Mouse (Mus musculus) neural tube, embryonic 12.5 days (tissue): Measurements from ENCODE around the gene Rhog. TPM values are rescaled to one million over a fixed set of nuclear protein-coding genes. Genes with fewer than 3 reads are reported as not detected.

ENCODE experiments used
- ATAC-seq: fragments of 200-750 bp; cut with Nextera tagmentation; 2 replicates; pipeline ENCODE4 v1.8.0; 2017; ENCODE audit warnings: low read depth, mild to moderate bottlenecking, moderate TSS enrichment, moderate library complexity; ENCODE audit not compliant: low FRiP score
- H3K27ac ChIP-seq: fragments of 300-500 bp; sonication (generic); 2 replicates; pipeline ENCODE4 v1.5.1; 2016
- H3K27me3 ChIP-seq: fragments of 300-500 bp; sonication (generic); replicated peaks from 2 replicates; pipeline ENCODE4 v1.6.1; 2016; ENCODE audit warnings: mild to moderate bottlenecking
- H3K36me3 ChIP-seq: fragments of 300-500 bp; sonication (generic); 2 replicates; pipeline ENCODE4 v1.6.1; 2016; ENCODE audit warnings: mild to moderate bottlenecking
- H3K4me1 ChIP-seq: fragments of 300-500 bp; sonication (generic); 2 replicates; pipeline ENCODE4 v1.6.1; 2016
- H3K4me2 ChIP-seq: fragments of 300-500 bp; sonication (generic); replicated peaks from 2 replicates; pipeline ENCODE4 v1.6.1; 2016; ENCODE audit warnings: mild to moderate bottlenecking
- H3K4me3 ChIP-seq: fragments of 300-500 bp; sonication (generic); 2 replicates; pipeline ENCODE4 v1.5.1; 2016
- H3K9ac ChIP-seq: fragments of 300-500 bp; sonication (generic); 2 replicates; pipeline ENCODE4 v1.6.1; 2016; ENCODE audit warnings: mild to moderate bottlenecking
- H3K9me3 ChIP-seq: fragments of 300-500 bp; sonication (generic); 2 replicates; pipeline ENCODE4 v1.6.1; 2016; ENCODE audit warnings: mild to moderate bottlenecking
- WGBS: fragments of 180-500 bp; shearing (Covaris S2); methylation state at CpG from one replicate; pipeline ENCODE4 v1.1.7; 2016; 5-methylcytosine and 5-hydroxymethylcytosine counted together
- polyA plus RNA-seq: library from polyadenylated mRNA; unstranded; fragments of >200 nt; fragmentation: Nextera tagmentation; extraction: Ambion mirVana; gene quantifications from 2 replicates; pipeline ENCODE4 v1.2.1, GENCODE M21; 2016

Rhog gene
- polyA plus RNA-seq, 1 experiment from 2014 or later: 28.2 TPM

- Histone ChIP-seq H3K4me2 (no peak overlapping the region), H3K27ac (no peak overlapping the region), H3K27me3 (no peaks in the 10 kb centered on the region), H3K9ac (no peak overlapping the region), H3K4me1 (peaks cover 4% of the 10 kb centered on the region), H3K4me3 (no peak overlapping the region), H3K9me3 (no peaks in the 10 kb centered on the region), H3K36me3 (no peaks in the 10 kb centered on the region)
- ATAC-seq: no peak
- WGBS: 91% methylated on average over 1 of the region's 1 CpGs
These were observed 50.2 kb downstream of the Rhog start for GRCm38 (mm10) chr7:102205646-102206045.

DNA sequence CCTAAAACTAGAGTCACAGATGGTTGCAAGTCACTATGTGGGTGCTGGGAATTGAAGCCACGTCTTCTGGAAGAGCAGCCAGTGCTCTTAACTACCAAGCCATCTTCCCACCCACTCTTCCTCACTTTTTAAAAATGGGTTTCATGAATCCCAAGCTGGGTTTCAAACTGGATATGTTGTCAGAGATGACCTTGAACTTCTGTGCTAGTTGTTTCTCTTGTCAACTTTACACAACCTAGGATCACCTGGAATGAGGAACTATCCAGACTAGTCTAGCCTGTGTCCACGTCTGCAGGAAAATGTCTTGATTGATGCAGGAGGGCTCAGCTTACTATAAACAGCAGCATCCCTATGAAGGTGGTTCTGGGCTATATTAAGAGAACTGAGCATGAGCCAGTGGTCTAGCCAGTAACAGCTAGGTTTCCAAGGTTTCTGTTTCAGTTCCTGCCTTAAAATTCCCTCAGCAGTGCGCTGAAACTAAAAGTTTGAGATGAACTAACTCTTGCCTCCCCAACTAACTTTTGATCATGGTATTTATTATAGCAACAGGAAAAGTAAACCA, 51.5 kb downstream of the Rhog start:
- no peaks in the 10 kb centered on the region for H3K9me3 ChIP-seq
- WGBS: 94% methylated on average over 3 of the region's 3 CpGs
- H3K27me3 ChIP-seq: no peaks in the 10 kb centered on the region
- peaks cover 4% of the 10 kb centered on the region for H3K4me1 ChIP-seq
- H3K4me3 ChIP-seq: no peak overlapping the region
- H3K36me3 ChIP-seq: no peaks in the 10 kb centered on the region
- no peak overlapping the region for H3K9ac ChIP-seq
- no peak overlapping the region for H3K4me2 ChIP-seq
- H3K27ac ChIP-seq: no peak overlapping the region
- ATAC-seq: no peak

GRCm38 (mm10) chr7:102200996-102201785, 54.7 kb downstream of the Rhog start:
- Histone ChIP-seq H3K27ac (no peak overlapping the region), H3K4me3 (no peak overlapping the region), H3K9me3 (no peaks in the 10 kb centered on the region), H3K9ac (no peak overlapping the region), H3K36me3 (no peaks in the 10 kb centered on the region), H3K4me1 (no peaks in the 10 kb centered on the region), H3K27me3 (no peaks in the 10 kb centered on the region), H3K4me2 (no peak overlapping the region)
- no peak for ATAC-seq

- no peak overlapping the region for H3K4me3 ChIP-seq
- no peak overlapping the region for H3K4me2 ChIP-seq
- no peak overlapping the region for H3K27ac ChIP-seq
- no peaks in the 10 kb centered on the region for H3K36me3 ChIP-seq
- H3K27me3 ChIP-seq: no peaks in the 10 kb centered on the region
- 85% methylated on average over 3 of the region's 3 CpGs for WGBS
- H3K4me1 ChIP-seq: no peaks in the 10 kb centered on the region
- no peak overlapping the region for H3K9ac ChIP-seq
- ATAC-seq: no peak
- H3K9me3 ChIP-seq: no peaks in the 10 kb centered on the region
These were observed 55.3 kb downstream of the Rhog start for GRCm38 (mm10) chr7:102200576-102200975.

GRCm38 (mm10) chr7:102192356-102192755, 63.5 kb downstream of the Rhog start:
- WGBS: 91% methylated on average over 1 of the region's 1 CpGs
- ATAC-seq: no peak
- H3K27ac ChIP-seq: no peak overlapping the region
- no peak overlapping the region for H3K4me2 ChIP-seq
- H3K27me3 ChIP-seq: no peaks in the 10 kb centered on the region
- H3K36me3 ChIP-seq: peaks cover 60% of the 10 kb centered on the region
- H3K4me1 ChIP-seq: no peaks in the 10 kb centered on the region
- H3K4me3 ChIP-seq: no peak overlapping the region
- H3K9ac ChIP-seq: no peak overlapping the region
- H3K9me3 ChIP-seq: no peaks in the 10 kb centered on the region

Other genes with a start within 250 kb of the Rhog start
- gene Il18bp, start 237.4 kb downstream of the Rhog start, polyA plus RNA-seq: 4.1 and 5.3 TPM in 2 replicates
- 29.1 and 30.2 TPM in 2 replicates for gene Rnf121, start 190.6 kb downstream of the Rhog start, polyA plus RNA-seq
- 32.4 and 34.2 TPM in 2 replicates for gene Xndc1, start 190.5 kb downstream of the Rhog start, polyA plus RNA-seq
- gene Xntrpc, start 190.3 kb downstream of the Rhog start, polyA plus RNA-seq: 2.5 and 2.6 TPM in 2 replicates
- gene Trpc2, start 172.9 kb downstream of the Rhog start, polyA plus RNA-seq: 0.60 and 1.4 TPM in 2 replicates
- gene Art1, start 154.3 kb downstream of the Rhog start, polyA plus RNA-seq: 3.3 and 4.6 TPM in 2 replicates
- gene Art5, start 146.6 kb downstream of the Rhog start, polyA plus RNA-seq: 2.3 and 2.6 TPM in 2 replicates
- gene Chrna10, start 139.2 kb downstream of the Rhog start, polyA plus RNA-seq: not detected in 2 replicates
- 33.1 and 34.8 TPM in 2 replicates for gene Nup98, start 45.9 kb downstream of the Rhog start, polyA plus RNA-seq
- gene Pgap2, start 45.8 kb downstream of the Rhog start, polyA plus RNA-seq: 45.7 and 46.1 TPM in 2 replicates
- 10.5 and 13.6 TPM in 2 replicates for gene Stim1, start 11.8 kb upstream of the Rhog start, polyA plus RNA-seq
- gene Rrm1, start 185.6 kb upstream of the Rhog start, polyA plus RNA-seq: 113 and 115 TPM in 2 replicates
- gene Olfr543, start 225.6 kb upstream of the Rhog start, polyA plus RNA-seq: 0.45 and 0.46 TPM in 2 replicates
- 0.05 and 0.15 TPM in 2 replicates for gene Olfr544, start 232.3 kb upstream of the Rhog start, polyA plus RNA-seq
- gene Olfr545, start 243.5 kb upstream of the Rhog start, polyA plus RNA-seq: 0.10 and 0.13 TPM in 2 replicates